Mouse (Mus musculus) liver, embryonic 15.5 days (tissue): ENCODE measurements at regions not wholly inside any gene's neighbourhood (a gene's known extent, or its start where the extent isn't known, plus 50 kb on each side); places are given as distances from the start of the nearest gene placed in this dataset.
A peak's percentile ranks its signal among the peaks of the same experiment; 100 is the strongest.

Experiments
- ATAC-seq: fragments of 200-750 bp; cut with Nextera tagmentation; 2 replicates; pipeline ENCODE4 v1.8.0; 2017; ENCODE audit warnings: moderate number of reproducible peaks, mild to moderate bottlenecking, moderate library complexity; ENCODE audit not compliant: insufficient read depth
- H3K27ac ChIP-seq: fragments of 300-500 bp; sonication (generic); replicated peaks from 2 replicates; pipeline ENCODE4 v1.5.1; 2015; ENCODE audit warnings: mild to moderate bottlenecking, inconsistent platforms
- H3K27me3 ChIP-seq: fragments of 300-500 bp; sonication (generic); 2 replicates; pipeline ENCODE4 v1.6.1; 2015; ENCODE audit warnings: mild to moderate bottlenecking, inconsistent platforms
- H3K36me3 ChIP-seq: fragments of 300-500 bp; sonication (generic); replicated peaks from 2 replicates; pipeline ENCODE4 v1.6.1; 2015; ENCODE audit warnings: moderate library complexity, mild to moderate bottlenecking, inconsistent platforms
- H3K4me1 ChIP-seq: fragments of 300-500 bp; sonication (generic); replicated peaks from 2 replicates; pipeline ENCODE4 v1.6.1; 2015; ENCODE audit warnings: inconsistent platforms
- H3K4me2 ChIP-seq: fragments of 300-500 bp; sonication (generic); 2 replicates; pipeline ENCODE4 v1.6.1; 2015; ENCODE audit warnings: moderate library complexity, mild to moderate bottlenecking, inconsistent platforms
- H3K4me3 ChIP-seq: fragments of 300-500 bp; sonication (generic); replicated peaks from 2 replicates; pipeline ENCODE4 v1.5.1; 2015; ENCODE audit warnings: mild to moderate bottlenecking, inconsistent platforms
- H3K9ac ChIP-seq: fragments of 300-500 bp; sonication (generic); 2 replicates; pipeline ENCODE4 v1.6.1; 2015; ENCODE audit warnings: moderate library complexity, mild to moderate bottlenecking, inconsistent platforms
- H3K9me3 ChIP-seq: fragments of 300-500 bp; sonication (generic); replicated peaks from 2 replicates; pipeline ENCODE4 v1.6.1; 2016; ENCODE audit warnings: inconsistent platforms
- WGBS: fragments of 180-500 bp; shearing (Covaris S2); methylation state at CpG from one replicate; pipeline ENCODE4 v1.1.7; 2015; ENCODE audit warnings: mixed read lengths; ENCODE audit not compliant: insufficient replicate concordance; 5-methylcytosine and 5-hydroxymethylcytosine counted together

GRCm38 (mm10) chr11:31807461-31808215 is 64.4 kb upstream of the Cpeb4 start:
- peak overlapping the region; percentile 6; the same call in 1 of the 2 replicates for H3K9ac ChIP-seq
- peaks cover 86% of the 10 kb centered on the region for H3K4me1 ChIP-seq
- no peaks in the 10 kb centered on the region for H3K27me3 ChIP-seq
- no peaks in the 10 kb centered on the region for H3K36me3 ChIP-seq
- no peak overlapping the region for H3K4me2 ChIP-seq
- H3K9me3 ChIP-seq = no peaks in the 10 kb centered on the region
- no peak for ATAC-seq
- H3K27ac ChIP-seq = peak overlapping the region; percentile 85
- 68% methylated on average over 8 of the region's 8 CpGs for WGBS
- H3K4me3 ChIP-seq = no peak overlapping the region

GRCm38 (mm10) chr11:31808216-31808838 is 63.7 kb upstream of the Cpeb4 start:
- no peak overlapping the region for H3K4me3 ChIP-seq
- H3K27ac ChIP-seq = peak overlapping the region; percentile 85
- 70% methylated on average over 5 of the region's 5 CpGs for WGBS
- peaks cover 83% of the 10 kb centered on the region for H3K4me1 ChIP-seq
- no peak overlapping the region for H3K4me2 ChIP-seq
- H3K9me3 ChIP-seq = no peaks in the 10 kb centered on the region
- H3K9ac ChIP-seq = no peak overlapping the region
- ATAC-seq = no peak
- no peaks in the 10 kb centered on the region for H3K36me3 ChIP-seq
- no peaks in the 10 kb centered on the region for H3K27me3 ChIP-seq

- Histone ChIP-seq H3K9ac (peak overlapping the region; percentile 35; the same call in 1 of the 2 replicates), H3K36me3 (no peaks in the 10 kb centered on the region), H3K4me1 (peaks cover 78% of the 10 kb centered on the region), H3K4me2 (no peak overlapping the region), H3K9me3 (no peaks in the 10 kb centered on the region), H3K27me3 (no peaks in the 10 kb centered on the region), H3K4me3 (no peak overlapping the region), H3K27ac (peak overlapping the region; percentile 94)
- WGBS = 35% methylated on average over 7 of the region's 7 CpGs
- ATAC-seq = no peak; the same call in 1 of the 2 replicates
Measured at GRCm38 (mm10) chr11:31810011-31810786, 61.8 kb upstream of the Cpeb4 start.

DNA sequence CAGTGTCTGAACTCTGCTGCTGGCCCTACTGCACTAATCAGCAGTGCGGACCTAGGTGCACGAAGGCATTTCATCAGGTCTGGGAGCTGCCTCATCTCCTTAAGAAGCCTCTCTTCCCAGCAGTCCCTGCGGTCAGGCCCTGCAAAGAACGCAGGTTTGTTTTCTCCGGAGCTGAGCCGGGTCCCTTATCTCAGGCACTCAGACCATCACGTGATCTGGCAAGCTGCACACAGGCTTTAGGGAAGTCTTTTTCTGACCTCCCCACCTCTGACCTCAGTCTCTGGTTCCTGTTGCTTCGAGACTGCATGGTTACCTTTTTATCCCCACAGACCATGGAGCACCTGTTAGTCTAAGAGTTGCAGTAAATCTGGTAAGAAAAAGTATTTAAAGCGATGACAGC is 59.8 kb upstream of the Cpeb4 start:
- Histone ChIP-seq H3K36me3 (no peaks in the 10 kb centered on the region), H3K27ac (peak overlapping the region; percentile 94), H3K4me3 (peak overlapping the region; percentile 9; the same call in 1 of the 2 replicates), H3K4me1 (peaks cover 67% of the 10 kb centered on the region), H3K4me2 (peak overlapping the region; percentile 53), H3K9me3 (no peaks in the 10 kb centered on the region), H3K27me3 (no peaks in the 10 kb centered on the region), H3K9ac (peak overlapping the region; percentile 41; the same call in 1 of the 2 replicates)
- WGBS = 10% methylated on average over 9 of the region's 9 CpGs
- peak; percentile 93 for ATAC-seq

GRCm38 (mm10) chr11:31814616-31815015 is 57.4 kb upstream of the Cpeb4 start:
- Histone ChIP-seq H3K9me3 (no peaks in the 10 kb centered on the region), H3K27me3 (no peaks in the 10 kb centered on the region), H3K4me3 (no peak overlapping the region), H3K27ac (peak overlapping the region; percentile 10; the same call in 1 of the 2 replicates), H3K36me3 (no peaks in the 10 kb centered on the region), H3K4me1 (peaks cover 43% of the 10 kb centered on the region), H3K9ac (no peak overlapping the region), H3K4me2 (no peak overlapping the region)
- WGBS = 58% methylated on average over 4 of the region's 4 CpGs
- no peak for ATAC-seq

- Histone ChIP-seq H3K4me1 (peaks cover 39% of the 10 kb centered on the region), H3K4me3 (no peak overlapping the region), H3K9me3 (no peaks in the 10 kb centered on the region), H3K4me2 (no peak overlapping the region), H3K36me3 (no peaks in the 10 kb centered on the region), H3K27me3 (no peaks in the 10 kb centered on the region), H3K27ac (no peak overlapping the region), H3K9ac (no peak overlapping the region)
- ATAC-seq = no peak
- 74% methylated on average over 12 of the region's 12 CpGs for WGBS
Measured at GRCm38 (mm10) chr11:31815855-31816488, 56.0 kb upstream of the Cpeb4 start.

DNA sequence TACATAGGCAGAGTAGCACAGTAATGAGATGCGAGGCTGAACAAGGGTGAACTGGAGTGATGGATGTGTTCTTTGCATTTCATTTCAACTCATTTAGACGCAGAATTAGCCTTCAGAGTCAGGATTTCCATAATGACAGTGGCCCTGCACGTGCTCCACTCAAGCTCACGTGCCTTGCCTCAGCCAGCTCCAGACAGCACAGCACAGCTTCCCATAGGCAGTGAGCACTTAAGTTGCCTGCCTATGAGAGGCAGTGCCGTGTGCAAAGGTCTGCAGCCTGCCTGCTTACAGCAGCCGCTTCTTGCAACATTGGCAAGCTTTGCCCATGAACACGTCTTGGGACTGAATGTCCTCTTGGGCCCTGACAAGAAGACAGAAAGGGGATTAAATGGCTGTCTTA is 54.0 kb upstream of the Cpeb4 start:
- Histone ChIP-seq H3K27ac (no peak overlapping the region), H3K9me3 (no peaks in the 10 kb centered on the region), H3K36me3 (no peaks in the 10 kb centered on the region), H3K4me1 (peaks cover 39% of the 10 kb centered on the region), H3K9ac (no peak overlapping the region), H3K4me3 (no peak overlapping the region), H3K27me3 (no peaks in the 10 kb centered on the region), H3K4me2 (no peak overlapping the region)
- ATAC-seq = no peak
- 76% methylated on average over 7 of the region's 7 CpGs for WGBS

DNA sequence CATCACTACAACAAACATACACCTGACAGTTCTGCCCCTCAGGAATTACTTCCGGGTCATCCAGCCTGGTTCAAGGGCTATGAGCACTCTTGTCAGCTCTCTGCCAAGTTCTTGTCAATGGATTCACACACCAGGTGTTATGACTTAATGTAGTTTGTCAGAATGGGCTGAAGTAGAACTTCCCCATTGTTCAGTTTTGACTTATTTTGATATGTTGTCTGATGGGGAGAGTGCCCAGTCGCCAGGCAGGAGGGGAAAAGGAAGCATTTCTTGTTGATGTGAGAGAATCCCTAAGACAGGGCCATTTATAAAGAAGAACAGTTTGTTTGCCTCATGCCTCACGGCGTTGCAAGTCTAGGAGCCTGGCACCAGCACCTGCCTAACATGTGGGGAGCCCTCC is 52.0 kb upstream of the Cpeb4 start:
- H3K4me3 ChIP-seq = no peak overlapping the region
- no peak for ATAC-seq
- no peak overlapping the region for H3K27ac ChIP-seq
- H3K4me2 ChIP-seq = no peak overlapping the region
- peaks cover 48% of the 10 kb centered on the region for H3K4me1 ChIP-seq
- H3K27me3 ChIP-seq = no peaks in the 10 kb centered on the region
- 60% methylated on average over 4 of the region's 4 CpGs for WGBS
- H3K9ac ChIP-seq = no peak overlapping the region
- no peaks in the 10 kb centered on the region for H3K9me3 ChIP-seq
- H3K36me3 ChIP-seq = no peaks in the 10 kb centered on the region

DNA sequence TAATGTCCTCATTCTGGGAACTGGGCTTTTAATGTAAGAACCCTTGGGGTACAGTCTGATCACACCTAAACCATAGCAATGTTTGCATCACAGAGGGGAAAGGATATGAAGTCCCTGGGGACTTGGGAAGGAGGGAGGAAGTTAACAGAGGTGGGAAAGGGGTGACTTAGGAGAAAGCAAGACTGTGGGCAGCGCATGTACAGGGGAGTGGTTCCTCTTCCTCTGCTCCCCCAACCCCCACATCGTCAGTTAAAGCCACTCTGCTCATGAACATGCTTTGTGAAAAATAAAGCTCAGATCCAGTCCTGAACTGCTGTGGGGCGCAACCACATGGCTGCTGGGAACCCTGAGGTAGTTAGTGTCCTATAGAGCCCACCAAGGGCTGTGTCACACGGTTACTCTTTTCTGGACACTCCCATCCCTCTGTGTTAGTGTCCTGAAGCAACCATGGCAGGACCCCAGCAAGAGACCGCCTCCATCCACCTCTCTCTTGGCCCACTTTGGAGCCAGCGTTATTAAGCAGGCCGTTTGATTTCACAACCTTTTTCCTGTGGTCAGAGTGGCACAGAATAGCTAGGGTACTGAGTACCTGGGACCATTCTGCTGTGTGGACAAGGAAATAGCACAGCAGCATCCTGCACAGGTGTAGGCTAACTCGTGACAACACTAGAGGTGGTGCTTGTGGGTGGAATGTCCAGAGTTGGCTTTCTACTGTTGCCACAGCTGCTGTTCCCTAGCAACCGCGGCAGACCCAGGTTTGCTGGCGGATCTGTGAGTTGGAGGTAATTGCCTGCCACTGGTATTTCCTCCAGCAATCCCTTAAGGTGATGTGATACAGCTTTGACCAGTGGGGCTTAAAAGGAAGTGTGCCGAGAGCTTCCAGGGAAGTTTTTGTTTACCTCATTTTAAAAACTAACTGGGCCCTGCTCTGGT is 50.3 kb upstream of the Cpeb4 start:
- peaks cover 65% of the 10 kb centered on the region for H3K4me1 ChIP-seq
- no peak overlapping the region for H3K4me3 ChIP-seq
- H3K4me2 ChIP-seq = no peak overlapping the region
- peak overlapping the region; percentile 41 for H3K27ac ChIP-seq
- WGBS = 31% methylated on average over 12 of the region's 12 CpGs
- H3K27me3 ChIP-seq = no peaks in the 10 kb centered on the region
- no peaks in the 10 kb centered on the region for H3K36me3 ChIP-seq
- no peak for ATAC-seq
- H3K9me3 ChIP-seq = no peaks in the 10 kb centered on the region
- peak overlapping the region; percentile 10; the same call in 1 of the 2 replicates for H3K9ac ChIP-seq
